Mouse (Mus musculus) hindlimb bud, embryonic 11.5 days (tissue): ENCODE results near the gene Wbp2nl.
"Not testable (repeated sequence)": the region's sequence is repeated elsewhere in the genome, so short reads cannot be mapped to it uniquely, and the experiment has no call there.

Source experiments
- DNase-seq: peaks from one replicate; pipeline ENCODE4 v3.0.0-alpha.2; 2012; ENCODE audit warnings: low read depth, low spot score; ENCODE audit errors: extremely low spot score

Wbp2nl gene

DNA sequence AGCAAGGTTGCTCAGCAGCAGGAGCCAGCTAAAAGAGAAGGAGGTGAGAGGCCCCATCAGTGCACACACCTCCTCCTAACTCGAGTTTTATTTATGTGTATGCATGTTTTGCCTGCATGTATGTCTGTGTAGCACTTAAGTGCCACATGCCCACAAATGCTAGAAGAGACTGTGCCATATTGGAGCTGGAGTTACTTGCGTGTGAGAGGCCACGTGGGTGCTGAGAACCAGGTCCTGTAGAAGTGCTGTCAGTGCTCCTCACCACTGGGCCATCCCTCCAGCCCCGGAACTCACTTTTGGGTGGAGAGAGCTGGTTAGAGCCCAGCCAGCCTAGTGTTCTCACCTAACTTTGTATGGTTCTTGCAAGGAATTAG is 48.5 kb downstream of the Wbp2nl start:
- DNase-seq: no peak

DNA sequence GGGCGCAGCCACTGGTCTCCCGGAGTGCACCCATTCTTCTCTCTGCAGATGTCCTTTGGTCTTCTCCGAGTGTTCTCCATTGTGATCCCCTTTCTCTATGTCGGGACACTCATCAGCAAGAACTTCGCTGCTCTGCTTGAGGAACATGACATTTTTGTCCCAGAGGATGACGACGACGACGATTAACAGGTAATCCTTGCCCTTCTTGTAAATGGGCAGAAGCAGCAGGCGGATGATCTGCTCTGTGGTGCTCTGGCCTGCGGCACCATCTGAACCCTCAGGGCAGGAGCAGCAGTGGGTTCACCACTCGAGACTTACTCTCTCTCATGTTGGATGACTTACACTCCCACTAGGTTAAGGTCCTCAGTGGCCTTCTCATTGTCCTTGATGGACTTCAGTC is 49.1 kb downstream of the Wbp2nl start:
- no peak for DNase-seq

DNA sequence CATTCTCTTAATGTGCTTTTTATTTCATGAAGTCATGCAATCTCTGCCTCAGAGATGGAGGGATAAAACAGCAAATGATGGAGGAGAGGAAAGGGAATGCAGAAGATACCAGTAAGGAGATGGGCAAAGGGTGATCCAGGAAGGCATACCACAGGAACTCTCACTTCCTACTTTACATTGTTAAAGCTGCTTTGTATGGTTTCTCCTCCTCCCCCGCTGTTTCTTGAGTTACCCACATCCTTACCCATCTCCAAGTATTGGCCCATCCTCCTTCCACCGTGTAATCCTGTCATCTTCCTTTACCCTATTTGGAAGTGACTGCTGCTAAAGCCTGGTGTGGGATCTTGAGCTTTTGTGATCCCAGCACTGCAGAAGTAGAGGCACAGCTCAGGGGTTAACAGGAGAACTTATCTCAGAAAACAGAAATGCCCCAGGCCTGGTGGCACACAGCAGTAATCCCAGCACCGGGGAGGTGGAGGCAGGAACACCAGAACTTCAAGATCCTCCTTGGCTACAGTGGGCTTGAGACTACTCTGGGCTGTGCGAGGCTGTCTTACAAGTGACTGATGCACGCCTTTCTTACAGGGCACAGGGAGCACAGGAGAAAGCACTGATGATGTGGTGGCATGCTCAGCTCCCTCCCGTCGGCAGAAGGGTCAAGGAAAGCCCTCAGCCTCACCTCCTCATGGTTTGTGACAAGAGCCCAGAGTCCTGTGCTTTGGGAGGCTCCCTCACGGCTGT is 49.7 kb downstream of the Wbp2nl start:
- DNase-seq: no peak

DNA sequence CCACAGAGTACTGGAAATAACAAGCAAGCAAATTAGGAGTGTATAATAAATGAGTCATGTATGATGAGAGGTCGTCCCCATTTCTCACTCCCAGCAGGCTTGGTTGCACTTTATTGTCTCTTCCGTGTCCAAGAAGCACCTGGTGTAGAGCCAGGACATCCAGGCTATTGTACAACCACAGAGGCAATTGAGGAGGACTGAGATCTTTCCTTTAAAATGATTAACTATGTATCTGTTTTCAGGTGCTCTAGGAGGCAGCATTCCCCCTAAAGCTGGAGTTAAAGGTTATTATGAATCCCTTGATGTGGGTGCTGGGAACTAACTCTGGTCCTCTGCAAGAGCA is 50.2 kb downstream of the Wbp2nl start:
- DNase-seq: no peak

DNA sequence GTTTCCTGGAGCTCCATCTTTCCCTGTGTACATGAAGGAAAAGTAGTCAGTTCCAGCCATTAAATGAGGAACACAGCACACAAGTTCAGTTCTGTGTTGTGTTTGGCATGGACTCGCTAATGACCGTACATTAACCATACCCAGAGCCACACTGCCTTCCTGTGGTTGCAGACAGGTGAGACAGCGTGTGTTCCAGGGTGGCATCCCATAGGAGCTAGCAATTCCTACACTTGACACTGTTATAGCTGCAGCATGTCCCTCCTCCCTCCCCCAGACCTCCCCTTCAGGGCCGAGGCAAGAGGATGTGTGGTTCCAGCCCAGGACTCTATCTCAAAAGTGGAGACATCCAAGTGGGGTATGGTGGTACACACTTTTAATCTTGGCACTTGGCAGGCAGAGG is 51.6 kb downstream of the Wbp2nl start:
- no peak for DNase-seq

DNA sequence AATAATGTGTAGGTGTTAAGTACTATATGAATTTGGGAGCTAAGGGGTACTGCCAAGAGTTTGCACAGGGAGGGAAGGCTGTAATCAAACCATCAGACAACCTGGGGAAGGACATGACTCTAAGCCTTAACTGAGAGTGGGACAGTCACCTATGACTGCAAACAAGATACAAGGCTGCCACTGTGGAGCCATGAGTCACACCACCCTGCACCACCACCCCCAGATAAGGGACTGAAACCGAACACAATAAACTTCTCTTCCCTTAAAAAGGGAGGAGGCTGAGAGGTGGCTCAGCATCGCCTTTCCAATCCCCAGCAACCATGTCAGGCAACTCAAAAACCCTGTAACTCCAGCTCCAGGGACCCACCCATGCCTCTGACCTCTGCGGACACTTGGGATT is 52.7 kb downstream of the Wbp2nl start:
- DNase-seq: no peak

DNA sequence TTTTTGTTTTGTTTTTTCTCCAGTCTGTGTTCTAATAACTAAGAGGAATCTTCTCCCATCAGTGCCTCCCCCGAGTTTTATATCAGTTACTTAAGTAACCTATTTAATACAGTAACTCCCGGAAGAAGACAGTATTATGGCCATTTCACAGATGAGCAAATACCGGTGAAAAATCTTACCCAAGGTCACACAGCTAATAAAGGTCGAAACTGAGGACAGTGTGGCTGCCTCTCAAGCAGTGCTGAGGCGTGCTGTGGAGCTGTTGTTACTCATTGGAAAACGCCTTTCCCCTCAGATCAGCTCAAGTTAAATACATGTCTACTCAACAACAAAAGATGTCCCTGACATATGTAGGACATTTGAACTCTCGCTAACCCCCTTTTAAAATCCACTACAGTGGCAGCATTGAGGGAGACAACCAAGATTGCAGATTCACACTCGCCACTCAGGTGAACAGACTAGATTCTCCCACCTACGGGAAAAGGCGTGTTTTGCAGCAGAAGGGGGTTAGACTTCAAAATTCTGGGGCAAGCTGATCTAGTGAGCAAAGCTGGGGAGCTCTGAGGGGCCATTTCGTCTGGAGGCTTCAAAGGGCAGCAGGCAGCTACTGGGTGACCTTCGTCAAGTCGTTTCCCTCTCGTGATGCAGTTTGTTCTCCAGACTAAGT is 54.5 kb downstream of the Wbp2nl start:
- no peak for DNase-seq

DNA sequence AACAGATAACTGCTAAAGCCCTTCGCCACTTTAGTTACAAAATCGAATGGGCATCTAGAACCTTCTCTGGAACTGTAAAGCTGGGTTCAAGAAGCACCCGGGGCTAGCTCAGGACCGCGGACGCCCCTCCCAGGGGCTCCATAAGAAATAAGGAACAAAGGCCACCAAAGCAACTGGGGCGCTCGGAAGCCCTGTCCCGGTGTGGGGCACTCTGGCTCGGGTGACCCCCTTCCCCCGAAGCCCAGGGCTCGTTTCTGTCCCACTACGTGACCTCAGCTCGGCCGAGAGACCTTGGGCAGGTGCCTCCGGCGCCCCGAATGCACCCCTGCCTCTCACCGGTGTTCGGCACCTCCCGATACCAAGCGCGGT is 55.0 kb downstream of the Wbp2nl start:
- DNase-seq: no peak

DNA sequence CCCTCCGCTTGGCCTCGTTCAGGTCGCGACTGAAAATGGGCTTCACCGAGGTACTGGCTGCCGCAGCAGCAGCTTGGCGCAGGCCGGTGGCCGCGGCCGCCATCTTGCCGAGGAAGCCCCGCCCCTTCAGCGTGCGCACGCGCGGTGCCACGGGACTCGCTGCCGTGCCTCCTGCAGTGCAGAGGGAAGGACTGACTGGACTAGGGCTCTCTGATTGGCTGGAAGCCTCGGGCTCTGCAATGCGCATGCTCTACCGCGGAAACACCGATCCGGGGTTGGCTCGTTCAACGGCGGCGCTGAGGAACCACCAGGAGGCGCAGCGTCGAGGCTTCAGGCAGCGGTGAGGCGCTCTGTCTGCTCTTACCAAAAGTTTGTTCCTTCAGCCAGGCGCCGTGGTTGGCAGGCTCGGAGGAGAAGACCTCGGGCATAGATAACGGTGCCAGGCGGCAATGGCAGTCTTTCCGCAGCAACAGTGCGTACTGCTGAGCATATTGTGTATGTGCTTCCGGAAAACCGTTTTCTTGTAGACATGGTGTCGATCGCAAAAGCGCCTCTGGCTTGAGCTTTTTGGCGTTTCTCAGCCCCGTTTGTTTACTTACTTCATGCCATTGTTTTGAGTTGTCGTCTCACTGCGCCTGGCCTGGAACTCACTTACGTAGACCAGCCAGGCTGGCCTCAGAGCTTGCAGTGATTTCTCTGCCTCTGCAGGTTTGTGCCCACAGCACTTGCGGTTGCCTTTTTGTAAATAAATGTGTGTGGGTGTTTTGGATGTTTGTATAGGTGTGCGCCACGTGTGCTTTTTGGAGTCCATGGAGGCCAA is 55.6 kb downstream of the Wbp2nl start, which contains the start of gene Ndufa6:
TSS of gene Ndufa6 (minus strand) at position 197 of the 820 bp plus-strand sequence.
- DNase-seq: peak; percentile 95

DNA sequence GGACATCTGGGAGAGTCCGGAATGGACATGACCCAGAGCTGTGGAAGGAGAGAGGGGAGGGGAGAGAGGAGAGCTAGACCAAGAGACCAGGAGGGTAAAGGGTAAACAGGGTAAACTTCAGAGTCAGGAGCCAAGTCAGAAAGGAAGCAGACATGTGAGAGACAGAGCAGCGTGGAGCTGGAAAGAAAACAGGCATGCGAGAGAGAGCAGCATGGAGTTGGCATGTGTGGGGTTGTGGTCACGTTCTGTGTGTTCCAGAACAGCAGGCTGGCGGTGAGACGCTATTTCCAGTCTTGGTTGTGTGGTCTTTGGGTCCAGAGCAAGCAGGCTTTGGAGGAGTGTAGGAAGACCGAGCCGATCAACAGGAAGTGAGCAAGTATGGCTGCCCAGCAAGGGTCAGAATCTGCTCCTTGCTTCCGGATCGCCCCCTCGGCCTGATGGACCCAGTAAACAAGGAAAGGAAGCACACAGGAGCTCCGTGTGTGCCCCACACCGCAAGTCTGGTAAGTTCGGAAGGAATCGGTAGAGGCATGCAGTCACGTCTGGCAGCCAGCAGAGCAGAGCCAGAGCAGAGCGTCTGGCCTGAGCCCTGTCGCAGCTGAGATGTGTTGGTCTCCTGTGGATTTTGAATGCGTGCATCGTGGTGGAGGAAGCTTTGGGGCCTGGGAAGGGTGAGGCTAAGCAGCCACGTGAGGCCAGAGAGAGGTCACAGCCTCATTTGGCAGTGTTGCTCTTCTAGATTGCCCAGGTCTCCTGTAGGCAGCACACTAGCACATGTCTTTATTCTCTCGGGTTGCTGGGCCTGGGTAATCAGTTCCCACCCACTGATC is 59.9 kb downstream of the Wbp2nl start:
- no peak for DNase-seq

DNA sequence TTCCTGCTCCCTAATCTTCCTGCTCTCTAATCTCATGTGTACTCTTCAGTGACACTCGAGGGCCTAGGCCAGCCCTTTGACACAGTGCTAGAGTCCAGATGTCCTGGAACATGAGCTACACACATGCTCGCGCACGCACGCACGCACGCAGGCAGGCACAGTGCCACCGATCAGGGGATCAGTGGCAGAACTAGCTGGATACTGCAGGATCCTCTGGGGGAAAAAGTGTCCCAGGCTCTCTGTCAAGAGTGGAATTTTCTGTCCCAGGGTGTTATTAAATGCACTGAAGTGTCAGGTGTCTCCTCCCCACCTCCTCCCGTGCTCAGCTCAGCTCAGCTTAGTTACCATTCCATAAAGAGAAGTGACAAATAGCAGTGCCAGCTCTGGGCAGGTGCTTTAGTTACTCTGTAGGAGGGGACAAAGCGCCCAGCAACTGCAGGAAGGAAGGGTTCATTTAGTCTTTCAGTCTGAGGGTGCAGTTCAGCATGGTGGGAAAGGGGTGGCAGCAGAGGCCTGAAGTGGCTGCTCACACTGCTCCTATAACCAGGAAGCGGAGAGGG is 62.8 kb downstream of the Wbp2nl start:
- no peak for DNase-seq

DNA sequence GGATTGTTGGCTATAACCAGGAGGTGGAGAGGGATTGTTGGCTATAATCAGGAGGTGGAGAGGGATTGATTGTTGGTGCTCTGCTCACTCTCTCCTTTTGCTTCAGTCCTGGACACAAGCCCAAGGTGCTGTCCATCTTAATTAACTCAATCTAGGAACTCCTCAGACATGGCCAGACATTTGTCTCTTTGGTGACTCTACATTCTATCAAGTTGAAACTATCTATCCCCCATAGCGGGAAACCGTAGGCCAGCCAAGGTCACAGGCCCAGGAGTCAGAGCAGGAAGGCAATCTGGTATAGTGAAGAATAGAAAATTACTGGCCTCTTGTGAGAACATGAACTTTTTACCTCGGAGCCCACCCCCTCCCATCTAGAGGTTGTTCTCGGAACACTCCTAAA is 63.5 kb downstream of the Wbp2nl start:
- no peak for DNase-seq

DNA sequence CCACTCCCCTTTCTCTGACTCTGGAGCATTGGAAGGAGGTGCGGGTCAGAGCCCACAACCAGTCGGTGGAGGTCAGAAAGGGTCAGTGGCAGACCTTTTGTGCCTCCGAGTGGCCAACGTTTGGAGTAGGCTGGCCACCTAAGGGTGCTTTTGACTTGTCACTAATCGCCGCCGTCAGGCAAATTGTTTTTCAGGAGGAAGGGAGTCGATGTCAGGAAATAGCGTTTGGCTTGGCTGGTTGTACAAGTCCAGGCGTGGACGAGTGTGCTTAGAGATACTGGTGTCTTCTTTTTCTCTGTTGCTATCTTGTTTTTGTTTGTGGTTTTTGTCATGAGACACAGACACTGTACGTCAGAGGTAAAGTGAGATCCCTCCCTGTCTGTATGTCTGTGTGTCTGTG is 65.0 kb downstream of the Wbp2nl start:
- not testable (repeated sequence) for DNase-seq
